Mouse (Mus musculus) C2C12 (cell line): ENCODE measurements around the gene Lctl.

Source experiments
- CEBPB ChIP-seq: IDR thresholded peaks from one replicate; pipeline ENCODE4 v1.6.1; 2011; ENCODE audit warnings: low read depth, mild to moderate bottlenecking, control low read depth, moderate library complexity
- CTCF ChIP-seq: IDR thresholded peaks from one replicate; pipeline ENCODE4 v1.5.1; 2011; ENCODE audit not compliant: control insufficient read depth, insufficient read depth, insufficient read length
- FOSL1 ChIP-seq: IDR thresholded peaks from one replicate; pipeline ENCODE4 v1.8.0; 2011; ENCODE audit warnings: mild to moderate bottlenecking, low read length; ENCODE audit not compliant: poor library complexity, insufficient read depth, severe bottlenecking
- MYOD1 ChIP-seq: IDR thresholded peaks from one replicate; pipeline ENCODE4 v1.6.1; 2011; ENCODE audit warnings: low read depth; ENCODE audit not compliant: control insufficient read depth, insufficient read length
- USF1 ChIP-seq: IDR thresholded peaks from one replicate; pipeline ENCODE4 v1.6.1; 2011; ENCODE audit warnings: low read depth, mild to moderate bottlenecking, control low read depth, moderate library complexity

DNA sequence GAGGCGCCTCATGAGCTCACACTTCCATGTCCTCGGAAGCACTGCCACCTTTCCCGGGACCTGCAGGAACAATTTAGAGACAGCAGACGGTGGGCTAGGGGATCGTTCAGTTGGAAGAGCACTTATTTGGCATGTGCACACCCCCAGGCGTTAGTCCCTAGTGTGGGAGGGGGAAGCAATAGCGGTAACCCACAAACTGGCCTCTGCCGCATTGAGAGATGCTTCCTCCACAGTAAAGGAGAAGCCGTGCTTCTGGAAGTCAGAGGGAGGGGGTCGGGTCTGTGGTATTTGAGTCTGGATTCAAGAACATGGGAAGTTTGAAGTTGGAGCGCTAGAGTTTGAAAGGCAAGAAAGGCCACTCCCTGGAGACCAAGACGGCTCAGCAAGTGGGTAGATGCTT is 9.2 kb downstream of the Lctl start:
- TF ChIP-seq CEBPB (no peak), CTCF (no peak), USF1 (no peak), MYOD1 (no peak), FOSL1 (no peak)
